Mouse (Mus musculus): Measurements from ENCODE around the gene Gad1. TPM values are rescaled to one million over a fixed set of nuclear protein-coding genes. Genes with fewer than 3 reads are reported as not detected.

Gad1 gene
- polyA plus RNA-seq, 1 experiment from 2014 or later = 0.20 TPM

DNA sequence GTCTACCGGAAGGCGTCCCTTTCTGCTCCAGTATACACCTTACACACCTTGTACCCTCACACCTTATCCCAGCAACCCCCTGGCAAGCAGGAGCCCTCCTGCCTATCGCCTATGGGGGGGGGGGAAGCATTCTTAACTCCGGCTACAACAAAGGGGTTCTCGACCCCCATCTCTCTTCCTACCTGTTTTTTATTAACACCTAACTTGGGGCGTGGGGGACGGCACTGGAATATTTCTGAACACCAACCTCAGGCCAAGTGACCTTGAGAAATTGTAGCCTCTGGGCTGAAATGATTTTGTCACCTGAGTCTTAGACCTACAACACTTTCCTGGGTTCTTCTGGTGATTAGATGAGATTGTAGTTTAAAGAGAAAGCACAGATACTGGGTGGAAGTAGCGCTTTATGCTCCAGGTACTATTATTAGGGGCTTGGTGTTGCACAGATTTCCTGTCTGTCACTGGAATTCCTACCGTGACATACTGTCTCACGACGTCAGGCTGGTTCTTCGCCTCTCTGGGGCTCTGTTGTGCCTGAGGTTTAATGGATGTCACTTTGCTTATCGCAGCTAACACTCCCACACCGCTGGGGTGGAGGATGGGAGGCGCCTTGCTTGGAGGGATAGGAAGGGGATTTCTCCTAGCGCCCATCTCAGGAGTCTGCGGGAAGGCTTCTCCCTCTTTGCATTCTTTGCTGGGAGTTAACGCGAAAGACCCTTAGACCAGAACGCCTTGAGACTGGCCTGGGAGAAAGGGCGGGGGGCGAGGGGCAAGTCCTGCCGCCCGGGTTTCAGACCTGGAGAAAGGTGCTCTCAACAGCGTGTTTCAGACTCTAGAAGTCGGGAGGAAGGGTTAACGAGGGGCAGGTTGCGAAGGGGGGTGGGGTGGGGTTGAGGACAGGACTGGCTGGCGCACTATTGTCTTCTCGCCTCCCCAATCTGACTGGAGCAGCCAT, 13.1 kb downstream of the Gad1 start:
- peak overlapping the region; percentile 53 for H3K4me3 ChIP-seq
- no peaks in the 10 kb centered on the region for H3K9me3 ChIP-seq (replicated peaks)
- H3K4me2 ChIP-seq = peak overlapping the region; percentile 92
- 4% methylated on average over 30 of the region's 30 CpGs for WGBS
- ATAC-seq (replicated peaks; ENCODE audit: insufficient number of reproducible peaks, insufficient read depth, low FRiP score, low read depth) = no peak
- no peak overlapping the region for H3K9ac ChIP-seq
- H3K36me3 ChIP-seq = no peaks in the 10 kb centered on the region
- H3K27ac ChIP-seq = no peak overlapping the region
- peaks cover 65% of the 10 kb centered on the region for H3K4me1 ChIP-seq (replicated peaks)
- peaks cover 96% of the 10 kb centered on the region for H3K27me3 ChIP-seq

DNA sequence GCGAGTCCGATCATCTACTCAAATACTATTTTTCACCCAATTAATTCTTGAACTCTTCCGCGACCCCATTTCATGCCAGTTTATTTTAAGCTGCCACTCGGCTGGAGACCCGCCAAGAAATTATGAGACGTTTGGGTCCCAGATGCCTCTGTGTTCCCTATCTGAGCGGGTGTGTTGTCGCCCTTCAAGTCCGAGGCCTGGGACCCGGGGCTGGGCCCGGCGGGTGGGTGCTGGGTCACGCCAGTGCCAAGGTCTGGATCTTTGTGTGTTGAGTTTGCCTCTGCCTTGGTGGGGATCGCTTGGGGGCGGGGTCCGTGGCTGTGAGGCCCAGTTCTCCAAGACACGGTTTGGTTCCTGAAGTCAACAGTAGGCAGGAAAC, 13.7 kb downstream of the Gad1 start:
- H3K4me1 ChIP-seq (replicated peaks) = peaks cover 63% of the 10 kb centered on the region
- no peak overlapping the region for H3K9ac ChIP-seq
- 2% methylated on average over 18 of the region's 18 CpGs for WGBS
- 0 out of 2 replicates have a peak, but pooled peaks have one; percentile 19 for ATAC-seq (replicated peaks; ENCODE audit: insufficient number of reproducible peaks, insufficient read depth, low FRiP score, low read depth)
- no peaks in the 10 kb centered on the region for H3K36me3 ChIP-seq
- H3K4me3 ChIP-seq = peak overlapping the region; percentile 53
- no peak overlapping the region for H3K27ac ChIP-seq
- peaks cover 96% of the 10 kb centered on the region for H3K27me3 ChIP-seq
- peak overlapping the region; percentile 92 for H3K4me2 ChIP-seq
- no peaks in the 10 kb centered on the region for H3K9me3 ChIP-seq (replicated peaks)

DNA sequence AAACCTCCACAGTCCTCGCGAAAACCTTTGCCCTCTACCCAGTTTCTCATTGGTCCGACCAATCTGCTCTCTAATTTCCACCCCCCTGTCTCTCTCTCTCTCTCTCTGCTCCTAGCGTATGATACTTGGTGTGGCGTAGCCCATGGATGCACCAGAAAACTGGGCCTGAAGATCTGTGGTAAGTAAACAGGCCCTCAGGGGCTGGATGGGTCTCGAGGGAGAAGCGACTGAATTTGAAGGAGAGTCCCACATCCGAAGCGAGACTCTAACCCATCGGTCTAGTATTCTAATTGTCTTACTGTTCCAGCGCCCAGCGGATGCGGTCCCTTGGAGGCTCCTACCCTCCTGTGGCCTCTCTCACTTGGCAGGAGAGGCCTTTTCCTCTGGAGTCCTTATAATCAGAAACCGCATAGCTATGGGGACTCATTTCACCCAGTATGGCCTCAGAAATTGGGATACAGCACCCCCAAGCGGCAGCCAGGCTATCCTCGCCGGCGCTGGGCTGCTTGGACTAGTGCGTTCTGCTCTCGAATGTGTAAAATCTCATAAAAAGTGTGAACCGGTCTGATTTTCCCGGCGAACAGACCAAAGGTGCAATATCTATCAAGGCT, 14.3 kb downstream of the Gad1 start:
- peak overlapping the region; percentile 92 for H3K4me2 ChIP-seq
- peak overlapping the region; percentile 53 for H3K4me3 ChIP-seq
- H3K27ac ChIP-seq = no peak overlapping the region
- no peak overlapping the region for H3K9ac ChIP-seq
- H3K4me1 ChIP-seq (replicated peaks) = peaks cover 61% of the 10 kb centered on the region
- no peak for ATAC-seq (replicated peaks; ENCODE audit: insufficient number of reproducible peaks, insufficient read depth, low FRiP score, low read depth)
- peaks cover 91% of the 10 kb centered on the region for H3K27me3 ChIP-seq
- WGBS = 11% methylated on average over 23 of the region's 23 CpGs
- no peaks in the 10 kb centered on the region for H3K36me3 ChIP-seq
- H3K9me3 ChIP-seq (replicated peaks) = no peaks in the 10 kb centered on the region

DNA sequence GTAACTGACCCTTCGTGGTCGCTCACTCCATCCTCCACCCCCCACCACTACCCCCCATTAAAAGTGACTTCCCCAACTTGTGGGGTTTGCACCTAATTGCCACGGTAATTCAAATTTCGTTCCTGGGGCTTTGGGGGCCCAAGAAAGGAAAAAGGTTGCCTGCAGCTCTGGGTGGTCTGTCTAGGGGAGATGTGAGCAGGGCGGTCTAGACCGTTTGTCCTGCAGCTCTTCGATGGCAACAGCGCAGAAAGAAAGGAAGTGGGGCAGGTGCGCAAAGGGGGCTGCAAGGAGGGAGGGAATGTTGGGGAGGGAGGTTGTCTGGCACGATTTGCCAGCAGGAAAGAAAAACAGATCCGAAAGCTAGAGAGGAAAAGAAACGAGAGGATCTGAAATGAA, 14.8 kb downstream of the Gad1 start:
- H3K36me3 ChIP-seq = no peaks in the 10 kb centered on the region
- no peak for ATAC-seq (replicated peaks; ENCODE audit: insufficient number of reproducible peaks, insufficient read depth, low FRiP score, low read depth)
- H3K4me1 ChIP-seq (replicated peaks) = peaks cover 56% of the 10 kb centered on the region
- whole genome bisulfite sequencing = 6% methylated on average over 12 of the region's 12 CpGs
- H3K27me3 ChIP-seq = peaks cover 86% of the 10 kb centered on the region
- H3K9ac ChIP-seq = no peak overlapping the region
- peak overlapping the region; percentile 53 for H3K4me3 ChIP-seq
- H3K4me2 ChIP-seq = peak overlapping the region; percentile 92
- H3K9me3 ChIP-seq (replicated peaks) = no peaks in the 10 kb centered on the region
- no peak overlapping the region for H3K27ac ChIP-seq

DNA sequence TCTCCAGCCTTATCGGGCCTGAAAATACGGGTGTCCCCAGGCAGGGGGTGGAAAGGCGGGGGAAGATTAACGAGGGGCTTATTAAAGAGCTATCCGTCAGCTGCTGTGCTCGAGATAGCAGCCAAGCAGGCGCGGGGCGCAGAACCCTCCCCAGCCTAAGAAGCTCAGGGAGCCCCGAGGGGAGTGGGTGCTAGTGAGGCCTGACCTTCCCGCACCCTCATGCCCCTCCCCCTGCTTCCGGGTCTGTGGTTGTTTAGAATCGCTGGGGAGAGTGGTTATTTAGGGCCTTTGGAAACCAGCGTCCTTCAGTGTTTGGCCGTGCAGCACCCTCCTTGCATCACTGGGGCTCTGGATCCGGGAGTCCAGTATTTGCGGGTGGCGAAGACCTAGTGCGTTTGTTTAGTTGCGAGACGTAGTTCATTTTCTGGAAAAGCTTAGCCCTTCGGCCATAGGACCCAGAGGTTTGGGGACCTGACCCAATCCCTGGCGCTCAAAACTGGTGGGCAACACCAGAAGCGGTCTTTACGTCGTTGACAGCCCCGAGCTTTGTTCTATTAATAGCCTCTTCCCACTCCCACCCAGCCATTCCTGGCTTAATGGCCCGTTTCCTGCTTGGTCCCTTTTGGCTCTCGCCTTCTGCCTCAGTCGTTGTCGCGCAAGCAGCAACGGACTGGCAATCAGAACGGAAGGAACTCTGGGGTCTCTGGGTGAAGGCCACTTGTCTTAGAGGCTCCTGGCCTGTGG, 15.5 kb downstream of the Gad1 start:
- ATAC-seq (replicated peaks; ENCODE audit: insufficient number of reproducible peaks, insufficient read depth, low FRiP score, low read depth) = no peak
- peak overlapping the region; percentile 47 for H3K9ac ChIP-seq
- peaks cover 80% of the 10 kb centered on the region for H3K27me3 ChIP-seq
- H3K9me3 ChIP-seq (replicated peaks) = no peaks in the 10 kb centered on the region
- peaks cover 49% of the 10 kb centered on the region for H3K4me1 ChIP-seq (replicated peaks)
- H3K4me2 ChIP-seq = peak overlapping the region; percentile 92
- WGBS = under 1% methylated on average over 34 of the region's 34 CpGs
- H3K27ac ChIP-seq = no peak overlapping the region
- peak overlapping the region; percentile 53 for H3K4me3 ChIP-seq
- no peaks in the 10 kb centered on the region for H3K36me3 ChIP-seq

DNA sequence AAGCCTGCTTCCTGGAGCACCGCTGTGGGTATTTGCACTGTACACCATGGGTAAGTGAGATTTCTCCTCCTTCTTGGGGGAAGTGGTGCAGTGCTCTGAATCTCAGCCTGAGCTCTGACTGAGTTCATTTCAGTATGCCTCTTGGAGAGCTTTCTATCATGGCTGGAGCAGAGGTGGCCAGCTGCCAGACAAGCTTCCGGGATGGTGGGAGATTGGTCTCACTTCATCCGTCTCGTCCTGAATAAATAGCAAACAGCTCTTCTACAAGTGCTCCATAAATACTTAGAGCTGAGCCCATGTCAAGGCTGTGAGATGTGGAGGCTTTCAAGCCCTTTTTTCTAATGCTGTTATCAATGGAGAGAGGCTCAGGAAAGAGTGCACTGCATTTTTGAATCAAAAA, 18.8 kb downstream of the Gad1 start:
- 39% methylated on average over 4 of the region's 4 CpGs for WGBS
- no peak overlapping the region for H3K9ac ChIP-seq
- no peaks in the 10 kb centered on the region for H3K36me3 ChIP-seq
- ATAC-seq (replicated peaks; ENCODE audit: insufficient number of reproducible peaks, insufficient read depth, low FRiP score, low read depth) = no peak
- no peak overlapping the region for H3K4me3 ChIP-seq
- H3K4me2 ChIP-seq = no peak overlapping the region
- H3K4me1 ChIP-seq (replicated peaks) = peaks cover 26% of the 10 kb centered on the region
- no peaks in the 10 kb centered on the region for H3K9me3 ChIP-seq (replicated peaks)
- peaks cover 51% of the 10 kb centered on the region for H3K27me3 ChIP-seq
- no peak overlapping the region for H3K27ac ChIP-seq

DNA sequence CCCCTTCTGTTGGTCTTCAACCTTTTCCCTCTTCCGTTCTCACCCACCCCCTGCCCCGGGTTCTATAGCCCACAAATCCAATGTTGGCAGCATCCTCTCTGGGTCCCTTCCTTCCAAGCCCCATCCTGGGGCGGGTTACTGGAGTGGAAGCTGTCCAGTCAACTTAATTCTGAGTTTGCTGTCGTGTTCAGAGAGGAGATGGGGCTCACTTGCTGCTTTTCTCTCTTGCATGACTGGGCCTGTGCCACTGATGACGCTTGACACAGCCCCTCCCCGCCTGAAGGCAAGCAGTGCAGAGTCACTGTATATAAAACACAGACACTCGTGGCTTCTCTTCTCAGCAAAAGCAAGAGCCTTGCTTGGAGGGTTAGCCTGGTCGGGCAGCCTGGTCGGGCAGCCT, 19.4 kb downstream of the Gad1 start:
- no peak overlapping the region for H3K27ac ChIP-seq
- 55% methylated on average over 9 of the region's 9 CpGs for WGBS
- H3K9ac ChIP-seq = no peak overlapping the region
- H3K4me3 ChIP-seq = no peak overlapping the region
- peaks cover 46% of the 10 kb centered on the region for H3K27me3 ChIP-seq
- H3K4me1 ChIP-seq (replicated peaks) = peaks cover 20% of the 10 kb centered on the region
- H3K36me3 ChIP-seq = no peaks in the 10 kb centered on the region
- H3K4me2 ChIP-seq = no peak overlapping the region
- ATAC-seq (replicated peaks; ENCODE audit: insufficient number of reproducible peaks, insufficient read depth, low FRiP score, low read depth) = no peak
- H3K9me3 ChIP-seq (replicated peaks) = no peaks in the 10 kb centered on the region

DNA sequence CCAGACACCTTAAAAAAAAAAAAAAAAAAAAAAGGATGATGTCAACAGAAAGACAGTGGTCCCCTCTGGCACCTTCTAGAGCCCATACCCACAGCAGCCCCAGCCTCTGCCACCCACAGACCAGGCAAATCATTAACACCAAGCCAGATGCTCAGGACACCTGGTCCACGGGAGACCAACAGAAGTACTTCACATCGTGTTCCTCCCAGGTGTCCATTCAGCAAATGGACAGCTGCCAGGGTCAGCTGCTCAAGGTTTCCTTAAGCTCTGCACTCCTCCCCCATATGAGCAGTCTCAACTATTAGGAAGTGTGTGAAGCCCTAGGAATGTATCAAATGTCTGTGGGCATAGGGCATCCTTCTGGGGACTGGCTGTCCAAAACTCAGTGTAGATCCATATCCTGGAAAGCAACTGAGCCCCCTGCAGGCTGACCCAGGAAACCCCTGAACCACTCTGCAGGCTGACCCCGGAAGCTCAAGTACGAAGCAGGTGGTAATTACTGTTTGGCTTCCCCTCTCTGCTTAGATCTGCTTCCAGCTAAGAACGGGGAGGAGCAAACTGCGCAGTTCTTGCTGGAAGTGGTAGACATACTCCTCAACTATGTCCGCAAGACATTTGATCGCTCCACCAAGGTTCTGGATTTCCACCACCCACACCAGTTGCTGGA, 20.8 kb downstream of the Gad1 start:
- H3K9ac ChIP-seq = no peak overlapping the region
- H3K27me3 ChIP-seq = peaks cover 32% of the 10 kb centered on the region
- H3K36me3 ChIP-seq = no peaks in the 10 kb centered on the region
- no peaks in the 10 kb centered on the region for H3K9me3 ChIP-seq (replicated peaks)
- no peak for ATAC-seq (replicated peaks; ENCODE audit: insufficient number of reproducible peaks, insufficient read depth, low FRiP score, low read depth)
- 76% methylated on average over 8 of the region's 8 CpGs for WGBS
- H3K4me3 ChIP-seq = no peak overlapping the region
- no peak overlapping the region for H3K4me2 ChIP-seq
- H3K4me1 ChIP-seq (replicated peaks) = peaks cover 6% of the 10 kb centered on the region
- no peak overlapping the region for H3K27ac ChIP-seq

DNA sequence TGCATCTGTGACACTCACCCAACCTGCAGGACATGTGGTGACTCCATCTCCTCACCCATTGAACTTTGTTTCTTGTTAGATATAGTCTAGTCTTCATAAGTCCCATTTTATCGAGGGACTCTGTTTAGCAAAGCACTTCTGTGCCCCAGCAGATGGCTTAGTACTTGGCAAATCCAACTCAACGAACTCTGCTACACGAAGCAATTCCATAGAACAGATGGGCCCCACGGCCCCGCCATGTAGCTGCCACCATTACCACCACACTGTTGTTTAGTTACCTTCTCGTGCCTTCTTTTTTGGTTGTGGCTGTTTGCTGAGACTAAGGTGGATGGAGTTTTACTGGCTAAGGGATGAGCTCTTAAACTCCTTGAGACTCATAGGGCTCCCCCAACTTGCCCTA, 35.3 kb downstream of the Gad1 start:
- Histone ChIP-seq H3K4me2 (no peak overlapping the region), H3K4me3 (no peak overlapping the region), H3K9me3 (replicated peaks) (no peaks in the 10 kb centered on the region), H3K27ac (no peak overlapping the region), H3K4me1 (replicated peaks) (no peaks in the 10 kb centered on the region), H3K36me3 (no peaks in the 10 kb centered on the region), H3K9ac (no peak overlapping the region), H3K27me3 (no peaks in the 10 kb centered on the region)
- 89% methylated on average over 6 of the region's 6 CpGs for WGBS
- no peak for ATAC-seq (replicated peaks; ENCODE audit: insufficient number of reproducible peaks, insufficient read depth, low FRiP score, low read depth)

DNA sequence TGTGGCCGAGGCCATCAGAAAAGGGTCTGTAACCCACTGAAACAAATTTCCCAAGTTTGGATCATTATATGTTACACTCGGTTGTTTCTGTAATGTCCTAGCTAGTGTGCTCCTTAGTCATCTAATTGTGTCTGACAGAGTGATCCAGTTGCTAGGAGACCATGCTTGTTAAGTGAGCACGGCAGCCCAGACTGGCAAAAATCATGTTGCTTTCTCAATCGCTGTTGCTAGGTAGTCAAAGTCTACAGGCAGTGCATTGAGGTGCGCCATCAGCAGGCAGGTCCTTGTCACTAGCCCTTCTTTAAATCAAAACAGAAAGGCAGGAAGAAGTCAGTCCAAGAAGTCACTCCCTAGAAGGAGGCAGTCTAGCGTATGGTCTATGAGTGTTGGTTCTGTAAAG, 39.6 kb downstream of the Gad1 start:
- Histone ChIP-seq H3K27ac (no peak overlapping the region), H3K4me1 (replicated peaks) (no peaks in the 10 kb centered on the region), H3K9me3 (replicated peaks) (no peaks in the 10 kb centered on the region), H3K9ac (no peak overlapping the region), H3K4me2 (no peak overlapping the region), H3K36me3 (no peaks in the 10 kb centered on the region), H3K4me3 (no peak overlapping the region), H3K27me3 (no peaks in the 10 kb centered on the region)
- WGBS = 73% methylated on average over 6 of the region's 6 CpGs
- no peak for ATAC-seq (replicated peaks; ENCODE audit: insufficient number of reproducible peaks, insufficient read depth, low FRiP score, low read depth)

DNA sequence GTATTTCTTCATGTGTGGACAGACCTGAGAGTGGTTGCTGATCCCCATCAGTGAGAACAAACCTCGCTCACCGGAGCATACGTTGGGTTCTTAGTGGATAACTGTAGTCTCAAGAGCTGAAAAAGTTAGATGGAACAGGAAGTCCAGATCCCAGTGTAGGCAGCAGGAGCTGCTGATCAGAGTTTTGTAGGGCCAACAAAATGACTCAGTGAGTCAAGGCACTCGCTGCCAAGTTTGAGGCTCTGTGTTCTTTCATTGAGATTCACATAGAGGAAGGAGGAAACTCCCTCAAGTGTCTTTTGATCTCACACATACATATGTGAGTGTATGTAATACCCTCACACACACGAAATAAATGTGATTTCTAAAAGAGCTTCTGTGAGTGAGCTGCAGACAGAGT, 40.8 kb downstream of the Gad1 start:
- Histone ChIP-seq H3K4me3 (no peak overlapping the region), H3K9me3 (replicated peaks) (no peaks in the 10 kb centered on the region), H3K36me3 (no peaks in the 10 kb centered on the region), H3K4me2 (no peak overlapping the region), H3K27me3 (no peaks in the 10 kb centered on the region), H3K4me1 (replicated peaks) (no peaks in the 10 kb centered on the region), H3K9ac (no peak overlapping the region), H3K27ac (no peak overlapping the region)
- no peak for ATAC-seq (replicated peaks; ENCODE audit: insufficient number of reproducible peaks, insufficient read depth, low FRiP score, low read depth)
- WGBS = 76% methylated on average over 5 of the region's 5 CpGs

Measured in heart, embryonic 15.5 days (tissue).